Mouse (Mus musculus): ENCODE results near the gene Gm4064. TPM values are rescaled to one million over a fixed set of nuclear protein-coding genes. Genes with fewer than 3 reads are reported as not detected.
"Not testable (repeated sequence)": the region's sequence is repeated elsewhere in the genome, so short reads cannot be mapped to it uniquely, and the experiment has no call there.

Gene Gm4064
- polyA plus RNA-seq (2015; fragmentation: Nextera tagmentation; extraction: Ambion mirVana): not detected in 2 replicates

DNA sequence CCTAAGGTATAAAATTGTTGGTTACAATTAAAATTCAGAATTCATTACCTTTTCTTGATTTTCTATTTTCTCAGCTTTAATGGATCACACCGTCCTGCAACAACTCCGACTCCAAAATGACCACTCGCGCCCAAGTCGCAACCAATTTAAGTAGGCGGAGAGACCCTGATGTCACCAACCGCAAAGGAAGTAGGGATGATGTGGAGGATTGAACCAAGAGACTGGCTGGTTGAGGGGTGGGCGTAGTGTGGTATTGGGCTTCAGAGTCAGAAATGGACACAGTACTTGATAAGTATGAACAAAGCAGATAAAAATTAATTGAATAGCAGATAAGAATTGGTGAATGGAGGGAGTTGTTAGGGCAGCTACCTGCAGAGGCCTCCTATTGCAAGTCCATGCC is at the start of gene Gm4064:
TSS of gene Gm4064 (minus strand) at position 101 of the 400 bp plus-strand sequence.
- not testable (repeated sequence) for H3K27me3 ChIP-seq (ENCODE audit: control insufficient read depth, insufficient read depth, low read length); H3K9ac ChIP-seq (ENCODE audit: low read length); H3K4me3 ChIP-seq (replicated peaks; ENCODE audit: low read length); ATAC-seq (ENCODE audit: insufficient read depth, low FRiP score); H3K4me1 ChIP-seq (ENCODE audit: control insufficient read depth, insufficient read depth, low read length); H3K27ac ChIP-seq (ENCODE audit: low read length); H3K36me3 ChIP-seq (ENCODE audit: control insufficient read depth, insufficient read depth, low read length); H3K9me3 ChIP-seq (replicated peaks; ENCODE audit: control insufficient read depth, low read length); H3K4me2 ChIP-seq (ENCODE audit: low read depth, low read length)
- WGBS: no CpG with 5 or more reads among the region's 8 CpGs

GRCm38 (mm10) chrY:2830380-2830779 is 34.4 kb upstream of the Gm4064 start, which contains the start of the genes Rbmy and Gm10256:
Gene Rbmy (plus strand): TSS chrY:2830680.
Gene Gm10256 (plus strand): TSS chrY:2830699.
- H3K9ac ChIP-seq (ENCODE audit: low read length); H3K36me3 ChIP-seq (ENCODE audit: control insufficient read depth, insufficient read depth, low read length); H3K27ac ChIP-seq (ENCODE audit: low read length); H3K27me3 ChIP-seq (ENCODE audit: control insufficient read depth, insufficient read depth, low read length); H3K4me1 ChIP-seq (ENCODE audit: control insufficient read depth, insufficient read depth, low read length); ATAC-seq (ENCODE audit: insufficient read depth, low FRiP score); H3K4me3 ChIP-seq (replicated peaks; ENCODE audit: low read length); H3K9me3 ChIP-seq (replicated peaks; ENCODE audit: control insufficient read depth, low read length); H3K4me2 ChIP-seq (ENCODE audit: low read depth, low read length): not testable (repeated sequence)
- WGBS: no CpG with 5 or more reads among the region's 9 CpGs

Other genes starting within 250 kb of the Gm4064 start
- not detected in 2 replicates for gene H2al2c, start 197.1 kb downstream of the Gm4064 start, polyA plus RNA-seq (2015; fragmentation: Nextera tagmentation; extraction: Ambion mirVana)
- not detected in 2 replicates for gene Sry, start 132.5 kb downstream of the Gm4064 start, polyA plus RNA-seq (2015; fragmentation: Nextera tagmentation; extraction: Ambion mirVana)
- gene H2al2b, start 75.5 kb downstream of the Gm4064 start, polyA plus RNA-seq (2015; fragmentation: Nextera tagmentation; extraction: Ambion mirVana): not detected in 2 replicates
- not detected in 2 replicates for gene Rbmy, start 34.5 kb upstream of the Gm4064 start, polyA plus RNA-seq (2015; fragmentation: Nextera tagmentation; extraction: Ambion mirVana)
- not detected in 2 replicates for gene Gm10256, start 34.5 kb upstream of the Gm4064 start, polyA plus RNA-seq (2015; fragmentation: Nextera tagmentation; extraction: Ambion mirVana)
- gene Gm10352, start 104.8 kb upstream of the Gm4064 start, polyA plus RNA-seq (2015; fragmentation: Nextera tagmentation; extraction: Ambion mirVana): not detected in 2 replicates
- not detected in 2 replicates for gene Gm29289, start 136.4 kb upstream of the Gm4064 start, polyA plus RNA-seq (2015; fragmentation: Nextera tagmentation; extraction: Ambion mirVana)